Mouse (Mus musculus): ENCODE results near the gene Thbd. TPM values are rescaled to one million over a fixed set of nuclear protein-coding genes. Genes with fewer than 3 reads are reported as not detected.
A peak's percentile ranks its signal among the peaks of the same experiment; 100 is the strongest.

Gene Thbd
- polyA plus RNA-seq, 1 experiment from 2014 or later, result 54.1 TPM

DNA sequence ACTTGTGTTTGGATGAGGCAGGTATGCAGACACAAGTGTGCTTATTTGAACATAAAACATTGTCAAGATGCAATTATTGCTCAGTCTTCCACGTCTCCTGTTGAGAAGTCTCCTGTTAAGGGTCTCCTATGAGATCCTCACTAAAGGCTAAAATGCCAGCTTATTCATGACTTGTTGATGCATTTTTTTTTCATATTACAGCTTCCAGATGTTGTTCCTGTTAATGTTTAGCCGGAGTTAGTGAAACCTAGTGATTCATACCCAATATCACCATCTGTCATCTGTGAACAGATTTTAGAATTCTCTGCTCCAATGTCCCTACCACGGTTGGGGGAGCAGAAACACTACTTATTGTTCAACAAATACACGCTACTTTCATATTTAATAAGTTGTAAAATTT lies 23.0 kb upstream of the Thbd start:
- DNase-seq (ENCODE audit: low spot score), result no peak
- Histone ChIP-seq H3K4me1 (replicated peaks; ENCODE audit: control insufficient read depth, insufficient read depth, low read length) (peaks cover 5% of the 10 kb centered on the region; the same call in 1 of the 2 replicates), H3K9ac (ENCODE audit: low read length) (no peak overlapping the region), H3K27me3 (replicated peaks; ENCODE audit: control insufficient read depth, insufficient read depth, low read length) (no peaks in the 10 kb centered on the region), H3K27ac (ENCODE audit: low read depth) (no peak overlapping the region), H3K4me2 (ENCODE audit: low read length) (no peak overlapping the region), H3K36me3 (ENCODE audit: control insufficient read depth, insufficient read depth, low read length) (no peaks in the 10 kb centered on the region), H3K9me3 (ENCODE audit: control insufficient read depth, low read length) (no peaks in the 10 kb centered on the region), H3K4me3 (ENCODE audit: low read depth, low read length) (no peak overlapping the region)
- WGBS, result 60% methylated on average over 4 of the region's 4 CpGs
- ATAC-seq (replicated peaks; ENCODE audit: low FRiP score, low TSS enrichment, low read depth), result no peak

DNA sequence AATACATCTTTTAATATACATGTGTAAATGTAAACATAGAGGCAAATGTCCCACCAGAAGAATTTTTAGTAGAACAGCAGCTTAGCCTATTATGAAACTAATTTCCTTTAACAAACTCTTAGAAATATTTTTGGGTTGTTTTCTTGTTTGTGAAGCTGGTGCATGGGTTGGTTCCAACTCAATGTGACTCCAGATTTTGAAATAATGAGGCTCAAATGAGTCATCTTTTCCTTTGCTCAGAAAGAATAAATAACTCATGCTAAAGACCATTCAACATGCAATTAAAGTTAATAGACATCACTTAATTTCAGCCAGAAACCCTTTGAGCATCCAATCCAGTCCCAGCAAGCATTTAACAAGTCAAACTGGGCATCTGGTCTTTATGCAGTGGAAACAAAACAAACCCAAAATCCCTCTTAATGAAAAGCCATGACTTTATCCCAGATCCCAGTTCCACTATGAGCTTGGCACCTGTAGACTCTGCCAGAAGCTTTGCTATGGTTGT lies 21.1 kb upstream of the Thbd start:
- DNase-seq (ENCODE audit: low spot score), result no peak
- Histone ChIP-seq H3K27ac (ENCODE audit: low read depth) (no peak overlapping the region), H3K9ac (ENCODE audit: low read length) (no peak overlapping the region), H3K27me3 (replicated peaks; ENCODE audit: control insufficient read depth, insufficient read depth, low read length) (no peaks in the 10 kb centered on the region), H3K4me3 (ENCODE audit: low read depth, low read length) (no peak overlapping the region), H3K4me2 (ENCODE audit: low read length) (no peak overlapping the region), H3K36me3 (ENCODE audit: control insufficient read depth, insufficient read depth, low read length) (no peaks in the 10 kb centered on the region), H3K9me3 (ENCODE audit: control insufficient read depth, low read length) (no peaks in the 10 kb centered on the region), H3K4me1 (replicated peaks; ENCODE audit: control insufficient read depth, insufficient read depth, low read length) (peaks cover 5% of the 10 kb centered on the region; the same call in 1 of the 2 replicates)
- no peak for ATAC-seq (replicated peaks; ENCODE audit: low FRiP score, low TSS enrichment, low read depth)

DNA sequence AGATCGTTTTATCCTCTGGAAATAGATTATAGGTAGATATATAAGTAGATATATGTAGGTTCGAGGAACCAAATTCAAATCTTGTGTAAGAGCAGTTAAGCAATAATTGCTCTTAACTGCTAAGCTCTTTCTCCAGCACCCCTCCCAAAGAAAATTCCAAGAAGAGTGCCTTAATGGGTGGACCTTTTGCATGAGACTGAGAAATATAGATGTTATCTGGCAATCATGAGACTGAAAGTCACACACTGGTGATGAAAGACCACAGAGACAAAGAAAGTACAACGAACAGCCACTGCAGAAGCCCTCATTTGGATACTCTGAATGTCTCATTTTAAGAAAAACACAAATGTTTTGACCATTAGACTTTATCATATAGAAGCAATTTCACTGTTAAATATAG lies 20.5 kb upstream of the Thbd start:
- no peak overlapping the region for H3K9ac ChIP-seq (ENCODE audit: low read length)
- no peaks in the 10 kb centered on the region for H3K36me3 ChIP-seq (ENCODE audit: control insufficient read depth, insufficient read depth, low read length)
- no peak overlapping the region for H3K27ac ChIP-seq (ENCODE audit: low read depth)
- no peak overlapping the region for H3K4me2 ChIP-seq (ENCODE audit: low read length)
- no peak overlapping the region for H3K4me3 ChIP-seq (ENCODE audit: low read depth, low read length)
- DNase-seq (ENCODE audit: low spot score) (no peak), ATAC-seq (replicated peaks; ENCODE audit: low FRiP score, low TSS enrichment, low read depth) (no peak)
- H3K9me3 ChIP-seq (ENCODE audit: control insufficient read depth, low read length), result no peaks in the 10 kb centered on the region
- 82% methylated on average over 3 of the region's 3 CpGs for WGBS
- no peaks in the 10 kb centered on the region for H3K27me3 ChIP-seq (replicated peaks; ENCODE audit: control insufficient read depth, insufficient read depth, low read length)
- peaks cover 5% of the 10 kb centered on the region; the same call in 1 of the 2 replicates for H3K4me1 ChIP-seq (replicated peaks; ENCODE audit: control insufficient read depth, insufficient read depth, low read length)

DNA sequence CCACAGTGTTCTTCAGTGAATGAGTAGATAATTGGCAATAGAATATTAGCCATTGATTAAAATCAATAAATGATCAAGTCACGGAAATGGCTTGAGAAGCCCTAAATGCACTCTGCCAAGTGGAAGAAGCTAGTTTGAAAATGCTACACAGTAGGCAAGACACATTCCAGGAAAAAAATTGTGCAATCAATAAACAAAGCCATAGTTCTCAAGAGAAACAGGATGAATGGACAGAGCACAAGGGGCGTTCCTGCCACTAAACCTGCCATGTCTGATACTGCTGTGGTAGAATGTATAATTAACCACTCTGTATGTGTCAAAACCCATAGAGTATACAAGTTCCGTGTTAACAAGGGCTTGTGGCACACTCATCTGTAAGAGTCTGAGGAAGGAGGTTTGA lies 19.6 kb upstream of the Thbd start:
- 75% methylated on average over 3 of the region's 3 CpGs for WGBS
- DNase-seq (ENCODE audit: low spot score), result no peak
- H3K9me3 ChIP-seq (ENCODE audit: control insufficient read depth, low read length), result no peaks in the 10 kb centered on the region

DNA sequence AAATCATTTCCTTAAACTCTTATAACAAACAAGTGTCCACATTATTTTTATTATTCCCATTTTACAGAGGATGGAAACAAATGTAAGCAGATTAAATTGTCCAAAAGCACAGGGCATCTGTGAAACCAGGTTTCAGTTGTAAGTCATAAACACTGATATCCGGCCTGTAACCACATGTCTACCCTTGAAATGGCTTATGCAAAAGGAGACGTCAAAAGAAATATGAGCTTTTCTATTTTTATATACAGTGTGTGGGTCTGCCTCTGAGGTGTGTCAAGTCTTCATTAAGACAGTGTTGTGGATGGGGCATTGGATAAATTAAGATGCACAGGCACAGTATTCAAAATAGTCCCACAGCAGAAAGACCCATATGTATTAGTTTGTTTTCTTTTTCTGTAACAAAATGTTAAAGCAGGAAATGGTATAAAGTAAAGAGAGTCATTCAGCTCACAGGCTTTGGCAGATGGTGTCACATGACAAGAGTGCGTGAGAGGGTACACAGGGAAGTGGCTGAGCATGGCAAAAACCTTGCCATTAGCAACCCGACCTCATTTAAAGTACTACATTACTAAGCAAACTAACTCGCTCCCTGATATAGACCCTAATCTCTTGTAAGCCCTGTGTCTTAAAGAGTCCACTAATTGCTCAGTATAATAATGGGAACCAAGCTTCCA lies 17.9 kb upstream of the Thbd start:
- WGBS, result 69% methylated on average over 5 of the region's 5 CpGs
- Histone ChIP-seq H3K4me3 (ENCODE audit: low read depth, low read length) (no peak overlapping the region), H3K27me3 (replicated peaks; ENCODE audit: control insufficient read depth, insufficient read depth, low read length) (no peaks in the 10 kb centered on the region), H3K36me3 (ENCODE audit: control insufficient read depth, insufficient read depth, low read length) (no peaks in the 10 kb centered on the region), H3K4me1 (replicated peaks; ENCODE audit: control insufficient read depth, insufficient read depth, low read length) (no peaks in the 10 kb centered on the region), H3K4me2 (ENCODE audit: low read length) (no peak overlapping the region), H3K27ac (ENCODE audit: low read depth) (no peak overlapping the region), H3K9ac (ENCODE audit: low read length) (no peak overlapping the region), H3K9me3 (ENCODE audit: control insufficient read depth, low read length) (no peaks in the 10 kb centered on the region)
- no peak for ATAC-seq (replicated peaks; ENCODE audit: low FRiP score, low TSS enrichment, low read depth)
- DNase-seq (ENCODE audit: low spot score), result no peak

More for the DNA sequence above, 19.6 kb upstream of the Thbd start:
- H3K27ac ChIP-seq (ENCODE audit: low read depth), result no peak overlapping the region
- no peaks in the 10 kb centered on the region for H3K27me3 ChIP-seq (replicated peaks; ENCODE audit: control insufficient read depth, insufficient read depth, low read length)
- ATAC-seq (replicated peaks; ENCODE audit: low FRiP score, low TSS enrichment, low read depth), result no peak
- H3K9ac ChIP-seq (ENCODE audit: low read length), result no peak overlapping the region
- H3K36me3 ChIP-seq (ENCODE audit: control insufficient read depth, insufficient read depth, low read length), result no peaks in the 10 kb centered on the region
- H3K4me3 ChIP-seq (ENCODE audit: low read depth, low read length), result no peak overlapping the region
- peaks cover 5% of the 10 kb centered on the region; the same call in 1 of the 2 replicates for H3K4me1 ChIP-seq (replicated peaks; ENCODE audit: control insufficient read depth, insufficient read depth, low read length)
- H3K4me2 ChIP-seq (ENCODE audit: low read length), result no peak overlapping the region

DNA sequence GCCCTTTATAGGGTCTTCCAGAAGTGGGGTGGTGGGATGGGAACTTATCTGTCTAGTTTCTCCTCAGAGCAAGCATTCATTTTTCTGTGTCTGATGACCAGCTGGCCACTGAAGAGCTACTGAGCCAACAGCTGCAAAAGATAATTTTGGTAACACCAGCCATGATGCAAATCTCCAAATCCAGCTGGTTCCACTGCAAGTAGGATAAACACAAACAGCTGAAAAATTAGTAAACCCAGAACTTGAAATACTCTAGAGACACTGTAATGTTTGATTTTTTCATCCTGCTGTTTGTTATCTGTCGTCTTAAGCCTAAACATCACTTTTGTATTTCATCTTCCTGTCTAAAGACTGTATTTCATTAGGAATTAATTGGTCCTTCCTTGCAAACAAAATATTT lies 13.7 kb upstream of the Thbd start:
- Histone ChIP-seq H3K9ac (ENCODE audit: low read length) (no peak overlapping the region), H3K27ac (ENCODE audit: low read depth) (no peak overlapping the region), H3K9me3 (ENCODE audit: control insufficient read depth, low read length) (no peaks in the 10 kb centered on the region), H3K4me1 (replicated peaks; ENCODE audit: control insufficient read depth, insufficient read depth, low read length) (peaks cover 6% of the 10 kb centered on the region; the same call in 1 of the 2 replicates), H3K4me2 (ENCODE audit: low read length) (no peak overlapping the region), H3K4me3 (ENCODE audit: low read depth, low read length) (no peak overlapping the region), H3K27me3 (replicated peaks; ENCODE audit: control insufficient read depth, insufficient read depth, low read length) (no peaks in the 10 kb centered on the region), H3K36me3 (ENCODE audit: control insufficient read depth, insufficient read depth, low read length) (no peaks in the 10 kb centered on the region)
- WGBS, result 40% methylated on average over 1 of the region's 1 CpGs
- ATAC-seq (replicated peaks; ENCODE audit: low FRiP score, low TSS enrichment, low read depth), result 0 out of 2 replicates have a peak, but pooled peaks have one; percentile 36
- no peak for DNase-seq (ENCODE audit: low spot score)

DNA sequence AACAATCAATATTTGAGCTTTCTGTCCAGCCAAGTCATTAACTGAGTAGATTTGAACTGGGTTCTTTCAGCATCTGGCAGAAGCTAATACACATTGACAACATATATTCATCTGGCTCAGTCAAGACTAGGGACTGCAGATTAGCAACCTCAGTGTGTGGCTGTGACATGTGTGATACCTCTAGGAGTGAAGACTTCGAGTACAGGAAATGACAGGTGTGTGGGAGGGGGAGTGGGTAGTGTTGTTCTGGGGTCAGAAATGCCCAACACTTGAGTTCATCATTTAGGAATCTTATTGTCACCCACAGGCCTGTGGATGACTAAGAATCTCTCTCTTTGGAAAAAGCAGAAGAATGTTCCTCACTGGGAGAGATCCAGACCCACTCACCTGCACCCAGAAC lies 13.1 kb upstream of the Thbd start:
- DNase-seq (ENCODE audit: low spot score), result no peak
- Histone ChIP-seq H3K9ac (ENCODE audit: low read length) (no peak overlapping the region), H3K27ac (ENCODE audit: low read depth) (no peak overlapping the region; the same call in 1 of the 2 replicates), H3K4me3 (ENCODE audit: low read depth, low read length) (no peak overlapping the region), H3K36me3 (ENCODE audit: control insufficient read depth, insufficient read depth, low read length) (no peaks in the 10 kb centered on the region), H3K27me3 (replicated peaks; ENCODE audit: control insufficient read depth, insufficient read depth, low read length) (no peaks in the 10 kb centered on the region), H3K4me1 (replicated peaks; ENCODE audit: control insufficient read depth, insufficient read depth, low read length) (peaks cover 6% of the 10 kb centered on the region; the same call in 1 of the 2 replicates), H3K4me2 (ENCODE audit: low read length) (no peak overlapping the region), H3K9me3 (ENCODE audit: control insufficient read depth, low read length) (no peaks in the 10 kb centered on the region)
- WGBS, result 30% methylated on average over 1 of the region's 1 CpGs
- no peak for ATAC-seq (replicated peaks; ENCODE audit: low FRiP score, low TSS enrichment, low read depth)

DNA sequence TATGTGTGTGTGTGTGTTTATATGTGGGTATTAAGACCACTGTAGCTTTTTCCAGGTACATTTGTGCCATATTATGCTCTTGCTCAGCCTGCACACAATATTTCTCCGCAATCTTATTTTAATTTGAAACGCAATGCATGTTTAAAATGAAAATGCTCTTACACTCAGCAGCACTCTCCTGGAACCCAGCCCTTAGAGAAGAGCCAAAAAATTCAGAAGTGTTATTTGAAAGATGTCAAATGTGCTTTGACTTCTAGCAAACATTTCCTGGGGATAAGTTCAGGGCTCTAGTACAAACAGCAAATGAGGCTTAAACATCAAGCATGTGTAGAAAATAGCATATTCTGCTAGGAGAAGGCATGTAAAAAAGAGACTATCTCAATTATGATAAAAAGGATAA lies 11.8 kb upstream of the Thbd start:
- Histone ChIP-seq H3K9me3 (ENCODE audit: control insufficient read depth, low read length) (no peaks in the 10 kb centered on the region), H3K36me3 (ENCODE audit: control insufficient read depth, insufficient read depth, low read length) (no peaks in the 10 kb centered on the region), H3K27ac (ENCODE audit: low read depth) (no peak overlapping the region), H3K4me1 (replicated peaks; ENCODE audit: control insufficient read depth, insufficient read depth, low read length) (peaks cover 6% of the 10 kb centered on the region; the same call in 1 of the 2 replicates), H3K4me3 (ENCODE audit: low read depth, low read length) (no peak overlapping the region), H3K9ac (ENCODE audit: low read length) (no peak overlapping the region), H3K4me2 (ENCODE audit: low read length) (no peak overlapping the region), H3K27me3 (replicated peaks; ENCODE audit: control insufficient read depth, insufficient read depth, low read length) (no peaks in the 10 kb centered on the region)
- DNase-seq (ENCODE audit: low spot score) (no peak), ATAC-seq (replicated peaks; ENCODE audit: low FRiP score, low TSS enrichment, low read depth) (no peak)
- 60% methylated on average over 2 of the region's 2 CpGs for WGBS

DNA sequence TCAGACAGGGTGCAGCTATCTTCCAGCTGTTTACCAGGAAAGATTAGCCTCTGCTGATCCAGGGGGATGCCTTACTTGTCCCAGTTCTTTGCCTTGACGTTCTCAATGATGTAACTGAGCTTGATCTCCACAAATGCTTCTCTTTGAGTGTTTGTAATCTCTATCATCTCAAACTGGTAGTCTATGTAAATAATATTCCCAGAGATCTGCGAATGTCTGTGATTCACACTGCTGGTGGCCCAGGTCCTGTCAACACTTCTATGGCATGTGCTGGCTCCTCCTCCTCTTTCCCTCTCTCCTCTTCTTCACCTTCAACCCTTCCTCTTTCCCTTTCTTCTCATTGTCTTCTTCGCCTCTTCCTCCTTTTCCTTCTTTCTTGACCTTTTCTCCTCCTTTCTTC lies 11.2 kb upstream of the Thbd start:
- WGBS, result 54% methylated on average over 3 of the region's 3 CpGs

More for the DNA sequence above, 11.2 kb upstream of the Thbd start:
- no peak overlapping the region for H3K9ac ChIP-seq (ENCODE audit: low read length)
- no peaks in the 10 kb centered on the region for H3K27me3 ChIP-seq (replicated peaks; ENCODE audit: control insufficient read depth, insufficient read depth, low read length)
- no peak overlapping the region for H3K4me3 ChIP-seq (ENCODE audit: low read depth, low read length)
- ATAC-seq (replicated peaks; ENCODE audit: low FRiP score, low TSS enrichment, low read depth) (no peak), DNase-seq (ENCODE audit: low spot score) (no peak)
- no peak overlapping the region for H3K27ac ChIP-seq (ENCODE audit: low read depth)
- no peaks in the 10 kb centered on the region for H3K36me3 ChIP-seq (ENCODE audit: control insufficient read depth, insufficient read depth, low read length)
- H3K4me1 ChIP-seq (replicated peaks; ENCODE audit: control insufficient read depth, insufficient read depth, low read length), result peaks cover 6% of the 10 kb centered on the region; the same call in 1 of the 2 replicates
- no peak overlapping the region for H3K4me2 ChIP-seq (ENCODE audit: low read length)
- no peaks in the 10 kb centered on the region for H3K9me3 ChIP-seq (ENCODE audit: control insufficient read depth, low read length)

All from intestine, embryonic 14.5 days (tissue).